Mouse (Mus musculus) heart, postnatal 4 days (tissue): ENCODE results near the gene Ugt1a10. TPM values are rescaled to one million over a fixed set of nuclear protein-coding genes. Genes with fewer than 3 reads are reported as not detected.

ENCODE experiments used
- DNase-seq: peaks from one replicate; pipeline ENCODE4 v3.0.0; 2021
- microRNA-seq, 2 experiments: library from miRNA; unstranded; fragments of <30 nt; microRNA quantifications; one replicate each; pipeline ENCODE4 v1.2.0; 2021 to 2022
- total RNA-seq, 2 experiments: library from RNA; stranded (reverse); gene quantifications; 2 replicates each; pipeline ENCODE4 v1.2.3; 2021

Gene Ugt1a10
- total RNA-seq, 2 experiments from 2014 or later, result not detected

DNA sequence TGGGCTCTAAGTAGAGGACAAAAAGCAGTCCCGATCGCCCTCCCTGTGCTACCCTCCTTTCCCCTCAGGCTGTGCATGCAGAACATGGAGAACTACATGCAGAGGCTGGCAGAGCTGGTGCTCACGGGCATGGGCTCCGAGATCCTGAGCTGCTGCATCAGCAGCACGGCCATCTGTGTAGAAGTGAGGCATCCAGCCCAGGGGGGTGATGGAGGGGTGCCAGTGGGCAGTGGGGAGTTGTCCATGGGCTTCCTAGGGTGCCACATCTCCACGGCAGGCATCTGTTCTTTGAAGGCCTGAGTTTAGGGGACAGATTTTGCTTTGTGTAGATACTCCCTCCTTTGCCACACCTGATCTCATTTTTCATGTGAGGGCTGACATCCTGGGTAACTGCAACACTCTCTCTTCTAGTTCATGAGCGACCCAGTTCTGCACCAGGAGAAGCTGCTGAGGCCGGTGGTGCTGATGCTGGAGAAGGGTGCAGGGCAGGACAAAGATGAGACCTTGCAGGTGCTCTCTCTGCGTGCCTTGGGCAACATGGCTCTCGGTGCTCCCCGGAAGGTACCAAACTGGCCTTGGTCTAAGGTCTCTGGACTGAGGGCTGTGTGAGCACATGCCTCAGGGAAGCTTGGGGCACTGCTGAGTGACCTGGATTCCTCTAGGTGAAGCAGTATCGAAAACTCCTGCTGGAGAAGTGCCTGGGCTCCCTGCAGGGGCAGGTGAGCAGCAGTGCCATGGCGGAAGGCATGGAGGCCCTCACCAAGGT lies 201.0 kb downstream of the Ugt1a10 start:
- DNase-seq, result no peak

DNA sequence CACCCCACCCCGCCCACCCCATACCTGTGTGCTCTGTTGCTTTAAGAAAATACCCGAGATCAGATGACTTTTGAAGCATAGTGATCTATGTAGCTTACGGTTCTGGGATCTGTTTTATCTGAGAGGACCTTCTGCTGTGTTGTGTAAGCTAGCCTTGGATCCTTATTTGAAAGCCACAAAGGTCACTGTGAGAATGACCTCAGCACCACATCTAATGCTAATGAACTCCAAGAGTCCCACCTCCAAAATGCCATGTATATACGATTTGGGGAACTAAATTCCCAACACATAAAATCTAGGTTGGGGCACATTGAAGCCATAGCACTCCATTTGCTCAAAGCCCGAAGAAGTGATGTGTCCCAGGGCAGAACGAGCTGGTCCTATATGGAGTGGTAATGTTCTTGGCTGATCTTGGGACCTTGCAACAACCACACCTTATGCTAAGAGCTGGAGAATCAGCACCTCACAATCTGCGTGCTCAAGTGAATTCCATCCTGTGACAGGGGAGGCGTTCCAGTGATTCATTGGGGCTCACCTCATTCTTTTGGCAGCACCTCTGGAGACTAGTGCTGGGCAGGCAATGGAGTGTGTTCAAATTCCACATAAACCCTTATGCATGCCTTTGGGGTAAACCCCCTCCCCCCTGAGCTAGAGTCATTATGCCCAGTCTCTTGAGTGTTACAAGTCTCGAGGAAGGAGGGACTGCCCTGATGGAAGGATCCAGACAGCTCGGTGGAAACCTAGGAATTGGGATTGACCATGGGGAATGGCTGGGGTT lies 201.9 kb downstream of the Ugt1a10 start:
- no peak for DNase-seq

DNA sequence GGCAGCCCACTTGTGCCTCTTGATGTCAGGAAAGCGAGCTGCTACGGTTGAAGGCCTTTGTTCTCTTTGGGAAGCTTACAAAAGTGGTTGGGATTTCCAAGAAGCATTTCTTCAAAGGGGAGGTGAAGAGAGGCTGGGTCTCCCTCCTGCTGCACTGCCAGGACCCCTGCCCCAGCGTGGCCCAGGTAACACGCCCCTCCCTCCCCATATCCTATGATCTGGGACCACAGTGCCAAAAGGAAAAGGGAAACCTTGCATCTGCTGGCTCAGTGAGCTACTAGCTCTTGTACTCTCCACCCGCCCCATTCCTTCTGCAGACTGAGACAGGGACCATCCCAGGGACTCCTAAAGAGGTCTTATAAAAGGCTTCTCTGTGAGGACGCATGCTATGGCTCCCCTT lies 202.5 kb downstream of the Ugt1a10 start:
- no peak for DNase-seq

DNA sequence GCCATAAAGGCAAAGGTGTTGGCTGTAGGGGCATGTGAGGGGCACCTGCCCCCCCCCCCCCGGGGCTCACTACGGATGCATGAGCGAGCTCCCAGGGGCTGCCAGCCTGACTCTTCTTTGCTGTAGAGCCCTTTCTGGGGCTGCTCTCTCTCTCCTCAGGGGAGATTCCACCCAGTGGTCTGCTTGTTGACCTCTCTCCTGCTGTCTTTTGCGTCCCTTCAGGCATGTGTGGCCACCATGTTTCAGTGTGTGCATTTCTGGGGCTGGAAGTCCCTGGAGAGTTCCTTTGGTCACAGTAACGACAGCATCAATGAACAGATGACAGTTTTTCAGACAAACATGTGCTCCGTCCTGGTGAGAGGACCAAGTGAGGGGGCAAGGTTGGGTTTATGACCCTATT lies 203.2 kb downstream of the Ugt1a10 start:
- no peak for DNase-seq

DNA sequence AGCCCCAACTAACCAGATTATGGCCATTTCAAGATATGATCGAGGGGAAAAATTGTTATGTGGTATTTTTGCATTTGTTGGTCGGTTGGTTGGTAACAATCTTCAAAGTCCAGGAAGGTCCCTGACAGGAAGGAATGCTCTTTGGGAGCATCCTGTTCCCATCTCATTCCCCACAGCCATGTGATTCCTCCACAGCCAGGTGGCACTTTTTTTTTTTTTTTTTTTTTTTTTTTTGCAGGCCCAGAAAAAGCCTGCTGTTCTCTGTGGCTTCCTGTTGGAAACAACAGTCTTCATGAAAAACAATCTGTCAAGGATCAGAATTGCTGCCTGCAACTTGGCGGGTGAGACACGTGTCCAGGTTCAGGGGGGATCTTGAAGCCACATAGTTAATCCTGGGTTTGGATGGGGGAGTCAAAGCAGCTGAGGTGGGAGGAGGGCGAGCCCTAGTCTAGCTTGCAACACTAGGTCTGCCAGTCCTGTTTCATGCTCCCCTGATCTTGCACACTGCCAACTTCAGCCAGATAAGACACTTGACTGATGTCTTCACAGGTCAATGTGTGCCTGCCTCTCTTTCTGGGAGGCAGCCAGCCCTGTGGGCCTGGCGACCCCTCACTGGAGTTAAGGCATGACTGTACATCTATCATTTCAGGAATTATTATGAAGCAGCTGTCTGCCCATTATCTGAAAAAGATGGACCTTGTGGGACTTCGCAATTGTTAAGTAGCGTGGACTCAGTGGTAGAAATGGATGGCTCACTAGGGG lies 203.9 kb downstream of the Ugt1a10 start:
- DNase-seq, result peak; percentile 64

DNA sequence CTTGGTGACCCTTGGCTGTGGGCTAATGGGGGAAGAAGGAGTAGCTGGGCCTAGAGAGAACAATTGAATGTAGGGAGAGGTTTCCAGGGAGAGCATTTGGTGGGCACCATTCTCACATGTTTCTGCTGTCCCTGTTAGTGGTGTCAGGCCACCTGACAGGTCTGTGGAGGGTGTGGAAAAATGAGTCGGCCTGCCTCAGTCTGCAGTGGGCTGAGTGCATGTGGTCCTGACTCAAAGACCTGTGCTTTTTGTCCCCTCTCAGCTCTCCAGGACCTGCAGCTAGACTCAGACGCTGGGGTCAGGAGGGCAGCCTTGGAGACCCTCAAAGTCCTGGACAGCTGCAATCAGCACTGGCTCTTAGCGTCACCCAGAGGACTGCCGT lies 204.4 kb downstream of the Ugt1a10 start:
- DNase-seq, result no peak

DNA sequence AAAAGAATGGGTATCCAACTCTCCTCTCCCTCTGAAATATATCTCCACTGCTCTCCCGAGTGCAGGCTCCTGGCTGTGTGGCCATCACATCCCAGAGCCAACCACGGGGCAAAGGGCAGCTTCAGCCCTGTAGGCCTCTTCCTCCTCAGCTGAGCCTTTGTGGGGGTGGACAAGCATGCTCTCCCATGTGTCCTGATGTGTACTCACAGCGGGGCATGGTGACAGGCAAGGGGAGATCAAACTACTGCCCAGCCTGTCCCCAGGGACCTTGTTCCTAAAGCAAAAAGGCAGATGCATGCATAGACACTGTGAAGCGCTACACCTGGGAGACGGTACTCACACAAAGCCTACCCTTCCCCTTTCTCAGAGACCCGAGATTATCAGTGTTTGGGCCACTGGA lies 204.9 kb downstream of the Ugt1a10 start:
- DNase-seq, result peak; percentile 68

DNA sequence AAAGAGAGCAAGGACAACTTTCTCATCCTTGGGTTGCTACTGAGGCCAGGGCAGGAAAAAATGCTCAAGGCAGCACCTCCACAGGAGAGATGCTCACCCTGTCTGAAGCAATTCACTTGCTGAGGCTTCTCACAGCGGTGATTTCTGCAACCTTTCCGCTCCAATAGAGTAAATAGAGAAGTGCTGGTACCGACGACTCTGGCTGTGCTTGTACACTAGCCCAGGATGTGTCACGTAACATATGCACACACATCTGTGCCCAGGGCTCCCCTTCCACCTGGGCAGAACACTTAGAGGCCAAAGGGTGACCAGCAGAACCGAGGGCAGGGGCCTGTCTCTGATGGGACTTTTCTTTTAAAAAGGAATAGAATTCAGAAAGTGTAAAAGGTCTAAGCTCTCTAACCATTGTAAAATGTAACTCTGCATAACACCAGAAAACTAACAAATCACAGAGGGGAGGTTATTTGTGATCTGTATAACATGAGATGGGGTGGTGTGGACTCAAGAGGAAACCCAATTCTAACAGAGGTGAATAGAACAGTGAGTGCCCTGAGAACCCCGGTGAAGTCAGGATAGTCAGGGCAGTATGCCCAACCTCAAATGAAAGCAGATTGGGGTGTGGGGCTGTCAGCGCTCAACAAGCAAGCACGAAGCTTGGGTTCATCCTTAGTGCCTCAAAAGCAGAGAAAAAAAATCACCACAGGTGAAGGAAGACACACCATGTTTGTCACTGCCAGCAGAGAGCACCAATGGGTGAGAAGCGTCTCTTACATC lies 205.6 kb downstream of the Ugt1a10 start:
- no peak for DNase-seq

DNA sequence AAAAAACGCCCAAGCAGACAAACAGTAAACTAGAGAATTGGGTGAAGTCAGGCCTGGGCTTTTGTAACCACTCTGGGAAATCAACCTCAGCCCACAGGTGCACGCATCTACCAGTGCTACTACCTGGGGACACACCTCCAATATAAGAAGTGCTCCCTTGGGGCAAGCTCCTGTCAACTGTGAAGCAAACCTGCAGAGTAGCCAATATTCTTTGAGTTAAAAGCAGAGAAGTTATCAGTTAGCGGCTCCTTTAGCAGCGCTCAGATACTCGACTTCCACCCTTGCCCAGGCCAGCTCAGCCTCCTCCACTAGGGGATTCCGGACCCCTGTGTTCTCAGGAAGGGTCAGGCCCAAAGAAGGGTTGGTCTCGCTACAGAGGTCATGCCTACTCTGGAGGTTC lies 206.5 kb downstream of the Ugt1a10 start:
- DNase-seq, result no peak

DNA sequence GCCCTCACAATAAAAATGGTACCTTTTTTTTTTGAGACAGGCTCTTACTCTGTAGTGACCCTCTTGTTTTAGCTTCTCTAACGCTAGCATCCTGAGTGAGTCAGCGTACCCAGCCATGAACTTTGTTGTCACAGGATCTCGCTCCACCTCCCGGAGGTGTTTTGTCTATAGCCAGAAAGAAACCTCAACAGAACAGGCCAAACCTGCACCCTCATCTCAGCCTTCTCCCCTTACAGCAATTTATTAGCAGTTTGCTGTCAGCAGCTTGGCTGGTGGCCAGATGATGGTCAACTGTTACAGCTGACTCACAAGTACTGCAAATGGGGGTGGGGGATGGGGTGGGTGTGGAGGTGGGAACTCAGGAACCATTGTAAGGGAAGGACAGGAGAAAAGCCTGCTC lies 207.1 kb downstream of the Ugt1a10 start:
- peak; percentile 77 for DNase-seq

DNA sequence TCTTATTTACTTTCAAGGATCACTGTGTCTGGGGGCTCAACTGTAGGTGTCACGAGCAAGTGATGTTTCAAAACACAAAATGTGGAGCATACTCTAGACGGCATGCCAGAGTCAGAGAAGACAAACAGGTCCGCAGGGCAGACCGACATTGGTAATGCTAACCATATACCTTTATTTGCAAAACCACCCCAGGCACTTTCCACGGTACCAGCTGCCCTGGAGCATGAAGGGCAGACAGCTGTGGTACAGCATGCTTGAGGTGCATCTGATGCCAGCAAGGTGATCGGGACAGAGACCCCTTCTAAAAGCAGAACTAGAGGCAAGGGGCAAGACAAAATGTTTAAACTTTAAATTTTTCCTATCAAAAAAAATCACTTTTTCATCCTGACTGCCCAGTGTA lies 207.8 kb downstream of the Ugt1a10 start:
- no peak for DNase-seq

DNA sequence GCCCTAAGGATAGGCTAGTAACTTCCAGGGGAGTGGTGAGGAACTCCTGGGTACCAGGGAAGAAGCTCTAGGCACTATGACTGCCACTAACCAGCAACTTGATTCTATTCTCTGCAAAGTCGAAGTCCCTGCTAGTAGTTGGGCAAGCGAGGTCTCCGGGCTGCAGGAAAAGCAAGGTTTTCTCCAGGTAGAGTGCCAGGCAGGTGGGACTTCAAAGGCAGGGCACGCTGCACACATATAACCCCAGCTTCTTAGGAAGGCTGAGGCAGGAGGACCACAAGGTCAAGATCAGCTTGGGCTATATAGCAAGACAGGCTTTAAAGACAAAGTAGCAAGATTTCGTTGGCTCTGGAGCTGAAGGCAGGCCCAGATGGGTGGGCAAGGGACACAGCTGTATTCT lies 208.6 kb downstream of the Ugt1a10 start:
- DNase-seq, result no peak

DNA sequence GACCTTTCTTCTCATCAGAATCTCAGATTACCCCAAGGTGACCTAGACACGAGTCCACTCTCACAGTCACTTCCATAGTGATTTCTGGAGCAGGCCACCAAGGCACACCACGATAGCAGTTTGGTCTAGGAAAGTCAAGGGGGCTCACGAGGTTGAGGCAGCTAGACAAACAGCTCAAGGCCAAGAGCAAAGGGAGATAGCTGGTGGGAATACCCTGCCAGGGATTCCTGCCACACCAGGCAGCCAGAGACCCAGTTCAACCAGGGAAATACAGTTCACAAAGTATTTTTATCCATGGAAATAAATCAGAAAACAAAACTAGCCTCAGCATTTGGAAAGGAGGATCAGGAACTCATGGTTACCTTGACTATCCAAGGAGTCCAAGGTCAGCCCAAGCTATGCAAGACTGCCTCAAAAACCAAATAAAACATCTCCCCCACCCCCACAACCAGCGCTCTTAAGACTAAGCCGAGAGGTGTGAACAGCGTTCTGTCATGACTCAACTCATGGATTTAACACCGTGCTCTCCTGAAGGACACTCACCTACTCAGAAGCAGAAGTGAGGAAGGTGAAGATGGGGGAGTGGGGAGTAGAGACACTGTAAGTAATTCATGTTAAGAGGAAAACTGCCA lies 209.2 kb downstream of the Ugt1a10 start:
- no peak for DNase-seq

DNA sequence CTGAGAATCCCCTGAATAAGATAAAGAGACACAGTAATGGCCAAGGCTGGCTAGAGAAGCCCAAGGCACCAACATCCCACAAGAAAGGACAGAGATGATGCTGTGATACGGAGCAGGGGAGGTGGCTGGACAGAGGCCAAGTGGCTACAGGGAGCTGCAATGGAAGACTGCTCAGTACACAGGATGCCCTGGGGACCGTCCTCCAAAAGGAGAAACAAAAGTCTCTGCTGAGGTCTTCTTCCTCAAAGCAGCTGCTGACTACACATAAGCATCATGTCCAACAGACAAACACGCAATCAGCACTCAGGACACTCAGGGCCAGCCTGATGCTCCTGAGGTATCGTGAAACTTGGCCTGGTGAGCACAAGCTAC lies 209.7 kb downstream of the Ugt1a10 start:
- no peak for DNase-seq

DNA sequence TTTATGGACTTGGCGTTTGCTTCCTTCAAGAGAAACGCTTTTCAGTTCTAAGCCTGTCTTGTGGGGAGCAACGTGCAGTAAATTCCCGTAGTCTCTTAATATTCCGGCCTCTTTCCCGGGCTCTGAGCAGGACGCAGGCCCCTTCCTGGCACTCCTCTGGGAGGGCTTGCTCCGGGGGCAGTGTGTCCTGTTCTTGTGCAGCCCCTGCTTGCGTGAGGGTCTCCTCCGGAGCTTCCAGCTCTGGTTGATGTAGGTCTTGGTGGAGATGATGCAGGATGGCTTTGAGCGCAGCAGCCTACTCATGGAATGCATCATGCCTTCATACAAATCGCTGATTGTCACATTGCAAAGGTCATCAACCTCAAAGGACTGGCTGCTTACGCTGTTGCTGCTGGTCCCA lies 210.9 kb downstream of the Ugt1a10 start:
- DNase-seq, result no peak

DNA sequence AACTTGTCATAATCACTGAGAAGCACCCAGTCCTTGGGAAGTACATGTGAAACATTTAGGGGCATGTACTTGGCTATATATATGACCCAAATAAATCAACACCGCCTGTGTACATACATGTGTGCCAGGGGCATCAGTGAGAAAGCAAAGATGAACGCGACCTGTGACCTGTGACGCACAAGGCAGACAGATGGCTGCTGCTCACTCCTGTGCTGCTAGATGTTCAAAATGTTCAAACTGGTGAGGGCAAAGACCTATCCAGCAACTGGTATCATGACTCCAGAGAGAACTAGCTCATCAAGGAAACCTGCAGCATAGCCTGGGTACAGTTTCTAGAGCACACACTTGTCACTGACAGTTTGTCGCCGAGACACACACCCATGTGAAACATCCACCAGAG lies 212.3 kb downstream of the Ugt1a10 start:
- DNase-seq, result no peak

DNA sequence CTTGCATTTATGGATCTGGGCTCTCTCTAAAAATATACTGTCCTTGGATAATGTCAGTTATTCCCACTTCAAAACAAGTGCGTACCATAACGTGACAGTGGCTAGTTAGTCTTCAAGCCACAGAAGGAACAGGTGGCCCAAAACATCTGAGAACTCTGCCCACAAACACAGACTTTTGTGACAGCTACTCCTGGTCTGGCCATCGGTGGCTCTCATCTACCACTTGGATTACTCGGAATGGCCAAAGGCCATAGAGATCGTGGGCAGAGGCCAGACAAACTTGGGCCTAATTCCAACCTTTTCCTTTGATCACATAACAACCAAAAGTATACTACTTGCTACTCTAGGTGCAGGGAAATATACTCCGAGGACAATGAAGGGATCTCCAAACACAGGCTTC lies 212.9 kb downstream of the Ugt1a10 start:
- DNase-seq, result no peak

Small RNAs within 50 kb of the gene (microRNA-seq; reads per million reads assigned to microRNA genes)
- 0 reads per million in 2 experiments for gene Gm25198

Other genes with a start within 250 kb of the Ugt1a10 start
- 10 to 100 TPM; 53.4 to 55.2 TPM for gene Dgkd, start 202.1 kb upstream of the Ugt1a10 start, total RNA-seq
- gene Usp40, start 46.8 kb upstream of the Ugt1a10 start, total RNA-seq, result 10 to 100 TPM; 24.8 to 26.2 TPM
- gene Ugt1a9, start 15.4 kb downstream of the Ugt1a10 start, total RNA-seq, result not detected
- gene Ugt1a8, start 32.4 kb downstream of the Ugt1a10 start, total RNA-seq, result not detected
- 1 to 10 TPM in 1 of 2 experiments, under 1 TPM in 1; 0.72 to 1.2 TPM for gene Ugt1a7c, start 39.7 kb downstream of the Ugt1a10 start, total RNA-seq
- gene Ugt1a6b, start 47.9 kb downstream of the Ugt1a10 start, total RNA-seq, result 1 to 10 TPM in 1 of 2 experiments, not detected in 1; 1.1 TPM
- gene Ugt1a6a, start 79.4 kb downstream of the Ugt1a10 start, total RNA-seq, result under 1 TPM; 0.63 to 0.81 TPM
- not detected for gene Ugt1a5, start 110.6 kb downstream of the Ugt1a10 start, total RNA-seq
- gene Ugt1a2, start 145.2 kb downstream of the Ugt1a10 start, total RNA-seq, result not detected
- gene Dnajb3, start 150.4 kb downstream of the Ugt1a10 start, total RNA-seq, result 1 to 10 TPM; 1.6 to 1.8 TPM
- not detected for gene Ugt1a1, start 156.6 kb downstream of the Ugt1a10 start, total RNA-seq
- under 1 TPM in 1 of 2 experiments, not detected in 1; 0.02 TPM for gene Mroh2a, start 171.6 kb downstream of the Ugt1a10 start, total RNA-seq
- 100 to 1,000 TPM in 1 of 2 experiments, 10 to 100 TPM in 1; 97.1 to 100 TPM for gene Hjurp, start 222.2 kb downstream of the Ugt1a10 start, total RNA-seq
- not detected for gene Trpm8, start 222.3 kb downstream of the Ugt1a10 start, total RNA-seq